Mouse (Mus musculus): ENCODE measurements around the gene Hyal2. TPM values are rescaled to one million over a fixed set of nuclear protein-coding genes. Genes with fewer than 3 reads are reported as not detected.

Hyal2 gene
- polyA plus RNA-seq, 1 experiment from 2014 or later, result 143 TPM

- Histone ChIP-seq H3K4me3 (peak overlapping the region; percentile 68), H3K9me3 (replicated peaks) (no peaks in the 10 kb centered on the region), H3K36me3 (peaks cover 63% of the 10 kb centered on the region), H3K27me3 (ENCODE audit: low read depth, poor library complexity, severe bottlenecking) (no peaks in the 10 kb centered on the region), H3K4me1 (peaks cover 59% of the 10 kb centered on the region), H3K27ac (replicated peaks) (no peak overlapping the region)
- no peak for DNase-seq (ENCODE audit: low spot score)
- WGBS, result 77% methylated on average over 4 of the region's 4 CpGs
Measured at GRCm38 (mm10) chr9:107540420-107540819, 27.3 kb upstream of the Hyal2 start.

GRCm38 (mm10) chr9:107541005-107541404, 26.7 kb upstream of the Hyal2 start:
- Histone ChIP-seq H3K36me3 (peaks cover 61% of the 10 kb centered on the region), H3K27ac (replicated peaks) (no peak overlapping the region), H3K27me3 (ENCODE audit: low read depth, poor library complexity, severe bottlenecking) (no peaks in the 10 kb centered on the region), H3K4me1 (peaks cover 57% of the 10 kb centered on the region), H3K9me3 (replicated peaks) (no peaks in the 10 kb centered on the region), H3K4me3 (peak overlapping the region; percentile 68)
- 39% methylated on average over 10 of the region's 10 CpGs for WGBS
- DNase-seq (ENCODE audit: low spot score), result no peak

- under 1% methylated on average over 46 of the region's 46 CpGs for WGBS
- peak within 1 kb of the TSS; percentile 87 for H3K27ac ChIP-seq (replicated peaks)
Measured at GRCm38 (mm10) chr9:107541474-107542351, 26.0 kb upstream of the Hyal2 start, which contains the start of the genes Cyb561d2 and Nprl2. Gene Cyb561d2 (minus strand): TSS chr9:107542193. Gene Nprl2 (plus strand): TSS chr9:107542226.

GRCm38 (mm10) chr9:107542352-107542686, 25.4 kb upstream of the Hyal2 start:
- peaks cover 57% of the 10 kb centered on the region for H3K4me1 ChIP-seq
- peak overlapping the region; percentile 68 for H3K4me3 ChIP-seq
- no peaks in the 10 kb centered on the region for H3K9me3 ChIP-seq (replicated peaks)
- no peaks in the 10 kb centered on the region for H3K27me3 ChIP-seq (ENCODE audit: low read depth, poor library complexity, severe bottlenecking)
- peak overlapping the region; percentile 87 for H3K27ac ChIP-seq (replicated peaks)
- 1% methylated on average over 11 of the region's 11 CpGs for WGBS
- no peak for DNase-seq (ENCODE audit: low spot score)
- H3K36me3 ChIP-seq, result peaks cover 54% of the 10 kb centered on the region

More at GRCm38 (mm10) chr9:107541474-107542351, 26.0 kb upstream of the Hyal2 start, which contains the start of the genes Cyb561d2 and Nprl2:
- Histone ChIP-seq H3K4me3 (peak within 1 kb of the TSS; percentile 68), H3K27me3 (ENCODE audit: low read depth, poor library complexity, severe bottlenecking) (no peaks in the 10 kb centered on the region), H3K9me3 (replicated peaks) (no peaks in the 10 kb centered on the region), H3K36me3 (peaks cover 60% of the 10 kb centered on the region), H3K4me1 (peaks cover 57% of the 10 kb centered on the region)
- peak; percentile 96 for DNase-seq (ENCODE audit: low spot score)

- Histone ChIP-seq H3K9me3 (replicated peaks) (no peaks in the 10 kb centered on the region), H3K4me1 (peaks cover 57% of the 10 kb centered on the region), H3K27ac (replicated peaks) (no peak overlapping the region), H3K36me3 (peaks cover 50% of the 10 kb centered on the region), H3K4me3 (peak overlapping the region; percentile 68), H3K27me3 (ENCODE audit: low read depth, poor library complexity, severe bottlenecking) (peaks cover 4% of the 10 kb centered on the region)
- 52% methylated on average over 8 of the region's 8 CpGs for WGBS
- no peak for DNase-seq (ENCODE audit: low spot score)
Measured at GRCm38 (mm10) chr9:107542721-107543120, 25.0 kb upstream of the Hyal2 start.

GRCm38 (mm10) chr9:107543299-107543698, 24.4 kb upstream of the Hyal2 start:
- DNase-seq (ENCODE audit: low spot score), result no peak
- WGBS, result 88% methylated on average over 11 of the region's 11 CpGs
- Histone ChIP-seq H3K4me1 (peaks cover 59% of the 10 kb centered on the region), H3K9me3 (replicated peaks) (no peaks in the 10 kb centered on the region), H3K4me3 (peak overlapping the region; percentile 68; the same call in 1 of the 2 replicates), H3K36me3 (peaks cover 44% of the 10 kb centered on the region), H3K27ac (replicated peaks) (no peak overlapping the region), H3K27me3 (ENCODE audit: low read depth, poor library complexity, severe bottlenecking) (peaks cover 10% of the 10 kb centered on the region)

- Histone ChIP-seq H3K27me3 (ENCODE audit: low read depth, poor library complexity, severe bottlenecking) (peaks cover 19% of the 10 kb centered on the region), H3K36me3 (peaks cover 34% of the 10 kb centered on the region), H3K27ac (replicated peaks) (no peak overlapping the region), H3K4me1 (peaks cover 59% of the 10 kb centered on the region), H3K9me3 (replicated peaks) (no peaks in the 10 kb centered on the region), H3K4me3 (no peak overlapping the region)
- DNase-seq (ENCODE audit: low spot score), result no peak
- WGBS, result 96% methylated on average over 17 of the region's 17 CpGs
Measured at GRCm38 (mm10) chr9:107544196-107544700, 23.5 kb upstream of the Hyal2 start.

GRCm38 (mm10) chr9:107544729-107545128, 23.0 kb upstream of the Hyal2 start:
- H3K27me3 ChIP-seq (ENCODE audit: low read depth, poor library complexity, severe bottlenecking), result peaks cover 24% of the 10 kb centered on the region
- H3K27ac ChIP-seq (replicated peaks), result no peak overlapping the region
- no peaks in the 10 kb centered on the region for H3K9me3 ChIP-seq (replicated peaks)
- peaks cover 29% of the 10 kb centered on the region for H3K36me3 ChIP-seq
- H3K4me1 ChIP-seq, result peaks cover 60% of the 10 kb centered on the region
- no peak for DNase-seq (ENCODE audit: low spot score)
- H3K4me3 ChIP-seq, result no peak overlapping the region
- WGBS, result 93% methylated on average over 12 of the region's 12 CpGs

- no peak for DNase-seq (ENCODE audit: low spot score)
- no peak overlapping the region for H3K4me3 ChIP-seq
- peaks cover 29% of the 10 kb centered on the region for H3K27me3 ChIP-seq (ENCODE audit: low read depth, poor library complexity, severe bottlenecking)
- H3K4me1 ChIP-seq, result peaks cover 65% of the 10 kb centered on the region
- no peak overlapping the region for H3K27ac ChIP-seq (replicated peaks)
- 91% methylated on average over 10 of the region's 10 CpGs for WGBS
- peaks cover 25% of the 10 kb centered on the region for H3K36me3 ChIP-seq
- H3K9me3 ChIP-seq (replicated peaks), result no peaks in the 10 kb centered on the region
Measured at GRCm38 (mm10) chr9:107545199-107545598, 22.5 kb upstream of the Hyal2 start.

- no peaks in the 10 kb centered on the region for H3K9me3 ChIP-seq (replicated peaks)
- peaks cover 33% of the 10 kb centered on the region for H3K27me3 ChIP-seq (ENCODE audit: low read depth, poor library complexity, severe bottlenecking)
- no peak overlapping the region for H3K4me3 ChIP-seq
- peaks cover 67% of the 10 kb centered on the region for H3K4me1 ChIP-seq
- DNase-seq (ENCODE audit: low spot score), result peak; percentile 77
- H3K27ac ChIP-seq (replicated peaks), result no peak overlapping the region
- peaks cover 23% of the 10 kb centered on the region for H3K36me3 ChIP-seq
- WGBS, result 8% methylated on average over 3 of the region's 3 CpGs
Measured at GRCm38 (mm10) chr9:107545602-107546001, 22.1 kb upstream of the Hyal2 start.

- Histone ChIP-seq H3K27me3 (ENCODE audit: low read depth, poor library complexity, severe bottlenecking) (peaks cover 47% of the 10 kb centered on the region), H3K4me1 (peaks cover 70% of the 10 kb centered on the region), H3K4me3 (peak within 1 kb of the TSS; percentile 44), H3K9me3 (replicated peaks) (no peaks in the 10 kb centered on the region), H3K36me3 (peaks cover 23% of the 10 kb centered on the region), H3K27ac (replicated peaks) (peak within 1 kb of the TSS; percentile 46)
- peak; percentile 90 for DNase-seq (ENCODE audit: low spot score)
- 6% methylated on average over 20 of the region's 20 CpGs for WGBS
Measured at GRCm38 (mm10) chr9:107547026-107547425, 20.7 kb upstream of the Hyal2 start, which contains the start of gene Zmynd10. Gene Zmynd10 (plus strand): TSS chr9:107547298.

- H3K4me3 ChIP-seq, result no peak overlapping the region
- H3K9me3 ChIP-seq (replicated peaks), result no peaks in the 10 kb centered on the region
- 0 out of 2 replicates have a peak overlapping the region, but pooled peaks have one; percentile 5 for H3K27ac ChIP-seq (replicated peaks)
- no peak for DNase-seq (ENCODE audit: low spot score)
- peaks cover 70% of the 10 kb centered on the region for H3K4me1 ChIP-seq
- H3K27me3 ChIP-seq (ENCODE audit: low read depth, poor library complexity, severe bottlenecking), result peaks cover 56% of the 10 kb centered on the region
- 81% methylated on average over 5 of the region's 5 CpGs for WGBS
- H3K36me3 ChIP-seq, result peaks cover 23% of the 10 kb centered on the region
Measured at GRCm38 (mm10) chr9:107547957-107548356, 19.8 kb upstream of the Hyal2 start.

GRCm38 (mm10) chr9:107548820-107549219, 18.9 kb upstream of the Hyal2 start:
- Histone ChIP-seq H3K4me1 (peaks cover 71% of the 10 kb centered on the region), H3K9me3 (replicated peaks) (no peaks in the 10 kb centered on the region), H3K27me3 (ENCODE audit: low read depth, poor library complexity, severe bottlenecking) (peaks cover 63% of the 10 kb centered on the region)

More at GRCm38 (mm10) chr9:107548820-107549219, 18.9 kb upstream of the Hyal2 start:
- no peak for DNase-seq (ENCODE audit: low spot score)
- no peak overlapping the region for H3K4me3 ChIP-seq
- WGBS, result 90% methylated on average over 10 of the region's 10 CpGs
- H3K27ac ChIP-seq (replicated peaks), result no peak overlapping the region
- H3K36me3 ChIP-seq, result peaks cover 16% of the 10 kb centered on the region

Data from midbrain, embryonic 10.5 days (tissue).